Mouse (Mus musculus) layer of hippocampus, adult 8-10 months (tissue): ENCODE data around the gene Serbp1. TPM values are rescaled to one million over a fixed set of nuclear protein-coding genes. Genes with fewer than 3 reads are reported as not detected.

Source experiments
- DNase-seq, 2 experiments: peaks; one replicate each; pipeline ENCODE4 v3.0.0; 2022; ENCODE audit warnings: low spot score in 2 of 2
- total RNA-seq, 4 experiments: library from RNA; stranded (reverse); gene quantifications; 2 replicates each; pipeline ENCODE4 v1.2.4; 2022

The Serbp1 gene
- total RNA-seq, 4 experiments from 2014 or later, result 145 to 214 (median 181) TPM

GRCm38 (mm10) chr6:67230950-67231349 is 7.0 kb upstream of the Serbp1 start:
- DNase-seq, result no peak

GRCm38 (mm10) chr6:67235649-67236048 is 2.3 kb upstream of the Serbp1 start:
- DNase-seq, result no peak

- DNase-seq, result no peak
Observed at GRCm38 (mm10) chr6:67236491-67237234, 1.3 kb upstream of the Serbp1 start.

DNA sequence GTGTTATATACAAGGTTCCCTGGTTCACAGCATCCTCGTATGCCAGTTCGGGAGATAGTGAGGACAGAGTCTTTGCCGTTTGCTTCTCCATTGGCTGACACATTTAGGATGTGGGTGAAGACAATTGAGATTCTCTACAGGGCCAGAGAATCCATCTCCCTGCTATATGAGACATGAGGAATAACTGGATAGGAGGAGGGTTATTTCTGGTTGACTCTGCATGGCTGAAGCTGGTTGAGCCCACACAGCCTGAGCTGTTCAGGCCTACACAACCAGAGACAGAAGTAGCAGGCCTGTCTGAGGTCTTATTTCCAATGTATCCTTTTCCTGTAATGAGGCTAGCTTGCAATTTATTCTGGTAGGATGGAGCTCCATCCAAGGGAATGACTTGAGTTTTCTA is 3.3 kb downstream of the Serbp1 start:
- no peak for DNase-seq

DNA sequence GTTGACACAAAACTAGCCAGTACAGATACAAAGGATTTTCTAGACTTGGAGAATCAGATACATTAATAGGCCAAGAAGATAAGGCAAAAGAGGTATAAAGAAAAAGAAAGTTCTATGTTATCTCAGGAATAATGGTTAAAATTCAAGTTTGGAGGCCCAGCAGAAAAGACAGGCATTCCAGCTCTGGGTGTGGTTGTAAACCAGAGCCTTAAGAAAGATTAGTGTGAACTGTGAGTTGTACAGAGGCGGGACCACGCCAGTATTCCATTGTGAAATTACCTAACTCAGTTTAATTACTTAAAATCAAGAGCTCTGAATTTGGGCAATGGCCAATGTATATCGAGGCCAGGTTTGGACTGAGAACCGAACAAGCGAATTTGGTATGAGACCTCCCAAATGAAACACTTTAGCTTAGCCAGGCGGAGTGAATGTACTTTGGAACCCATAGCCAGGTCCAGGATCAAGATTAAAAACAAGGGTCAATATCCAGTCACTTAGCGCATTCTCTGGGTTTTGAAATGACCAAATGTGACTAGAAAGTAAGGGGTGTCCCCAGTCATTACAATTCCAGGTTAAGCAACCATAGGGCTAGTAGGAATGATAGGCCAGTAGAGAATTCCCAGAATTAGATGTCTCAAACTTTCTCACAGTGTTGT is 5.9 kb downstream of the Serbp1 start:
- DNase-seq, result no peak

DNA sequence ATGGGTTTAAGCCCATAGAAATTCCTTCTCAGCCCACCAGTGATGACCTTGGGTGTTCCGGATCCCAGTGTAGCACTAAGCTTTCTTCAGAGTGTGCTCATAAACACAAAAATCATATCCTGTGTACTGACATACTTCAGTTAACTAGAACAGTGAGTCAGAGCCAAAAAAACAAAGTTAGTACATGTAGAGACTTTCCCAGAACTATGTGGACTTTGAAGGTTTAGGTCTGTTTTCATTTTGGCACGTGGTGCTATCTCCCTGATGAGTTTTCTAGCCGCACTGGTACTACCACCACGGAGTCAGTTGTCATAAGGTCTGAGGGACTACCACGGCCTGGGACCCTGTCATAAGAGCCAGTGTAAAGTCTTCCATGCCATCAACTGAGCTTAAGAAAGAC is 6.5 kb downstream of the Serbp1 start:
- no peak for DNase-seq

DNA sequence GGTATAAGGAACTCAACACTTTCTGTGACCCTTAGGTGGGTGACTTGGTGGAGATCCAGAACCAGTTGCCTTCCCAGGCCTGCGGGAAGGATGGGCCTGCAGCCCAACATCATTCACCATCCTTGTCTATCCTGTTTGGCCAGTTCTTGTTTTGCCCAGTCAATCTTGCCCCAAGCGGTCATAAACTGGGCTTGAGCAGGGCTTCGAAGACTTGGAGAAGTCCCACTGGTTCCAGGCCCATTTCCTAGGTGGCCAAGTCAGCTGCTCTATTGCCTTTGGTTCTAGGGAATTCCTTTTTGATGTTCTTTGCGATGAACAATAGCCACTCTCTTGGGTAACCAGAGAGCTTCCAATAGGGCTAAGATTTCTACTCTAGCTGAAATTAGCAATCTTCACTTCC is 13.1 kb downstream of the Serbp1 start:
- no peak for DNase-seq

DNA sequence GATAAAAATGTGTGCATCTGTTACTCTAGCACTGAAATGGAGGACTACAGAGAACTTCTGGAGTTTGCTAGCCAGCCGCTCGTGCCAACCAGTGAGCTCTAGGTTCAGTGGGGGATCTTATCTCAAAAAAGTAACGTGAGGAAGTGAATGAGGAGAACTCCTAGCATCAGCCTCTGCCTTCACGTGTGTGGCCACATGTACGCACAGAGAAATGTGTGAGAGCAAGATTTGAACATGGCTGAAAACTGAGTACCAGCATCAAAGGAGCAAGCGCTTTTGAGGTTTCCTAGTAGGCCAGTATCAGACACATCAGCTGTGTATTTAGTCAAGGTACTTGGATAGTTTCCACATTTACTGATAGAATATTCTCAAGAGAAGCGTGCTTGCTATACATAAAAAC is 27.0 kb downstream of the Serbp1 start:
- no peak for DNase-seq

DNA sequence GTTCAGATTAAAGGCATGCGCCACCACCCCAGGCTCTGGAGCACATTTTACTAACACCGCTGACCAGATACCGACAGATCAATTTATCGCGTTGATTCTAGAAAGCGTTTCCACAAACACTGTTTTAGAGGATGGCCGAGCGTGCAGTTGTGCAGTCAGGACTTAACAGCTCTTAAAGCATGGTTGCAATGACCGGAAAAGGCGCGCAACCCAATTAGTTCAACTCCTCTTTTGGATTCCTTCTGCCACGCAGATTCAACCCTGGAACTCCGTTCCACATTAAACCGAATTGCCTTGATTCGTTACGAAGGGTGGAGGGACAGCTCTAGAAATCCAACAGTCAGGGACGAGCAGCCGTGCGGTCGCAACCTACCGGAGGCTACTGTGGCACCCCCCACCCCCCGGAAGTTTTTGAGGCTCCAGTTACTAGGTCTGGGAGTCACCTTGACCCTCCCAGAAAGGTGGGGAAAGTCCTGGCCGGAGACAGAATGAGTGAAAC is 28.2 kb downstream of the Serbp1 start:
- peak; percentile 28 to 29 for DNase-seq

DNA sequence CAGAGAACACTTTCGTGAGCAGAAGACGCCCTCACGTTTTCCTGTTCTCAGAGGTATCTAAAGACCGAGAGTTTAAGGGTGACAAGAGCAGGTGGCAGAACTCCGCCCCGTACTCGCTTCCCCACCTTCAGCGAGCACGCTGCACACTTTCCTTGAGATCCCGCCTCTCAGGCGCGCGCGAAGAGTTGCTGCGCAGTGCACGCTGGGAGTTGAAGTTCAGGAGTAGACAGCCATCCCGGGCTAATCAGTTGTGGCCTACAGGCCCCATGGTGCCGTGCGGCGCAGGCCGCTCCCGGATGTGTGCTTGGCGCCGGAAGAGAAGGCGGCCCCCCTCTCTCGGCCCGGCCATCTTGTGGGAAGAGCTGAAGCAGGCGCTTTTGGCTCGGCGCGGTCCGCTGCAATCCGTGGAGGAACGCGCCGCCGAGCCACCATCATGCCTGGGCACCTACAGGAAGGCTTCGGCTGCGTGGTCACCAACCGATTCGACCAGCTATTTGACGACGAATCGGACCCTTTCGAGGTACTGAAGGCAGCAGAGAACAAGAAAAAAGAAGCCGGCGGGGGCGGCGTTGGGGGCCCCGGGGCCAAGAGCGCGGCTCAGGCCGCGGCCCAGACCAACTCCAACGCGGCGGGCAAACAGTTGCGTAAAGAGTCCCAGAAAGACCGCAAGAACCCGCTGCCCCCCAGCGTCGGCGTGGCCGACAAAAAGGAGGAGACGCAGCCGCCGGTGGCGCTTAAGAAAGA is 28.9 kb downstream of the Serbp1 start:
- DNase-seq, result peak; percentile 97

- peak; percentile 10 to 14 for DNase-seq
Observed at GRCm38 (mm10) chr6:67267408-67268244, 29.6 kb downstream of the Serbp1 start.

DNA sequence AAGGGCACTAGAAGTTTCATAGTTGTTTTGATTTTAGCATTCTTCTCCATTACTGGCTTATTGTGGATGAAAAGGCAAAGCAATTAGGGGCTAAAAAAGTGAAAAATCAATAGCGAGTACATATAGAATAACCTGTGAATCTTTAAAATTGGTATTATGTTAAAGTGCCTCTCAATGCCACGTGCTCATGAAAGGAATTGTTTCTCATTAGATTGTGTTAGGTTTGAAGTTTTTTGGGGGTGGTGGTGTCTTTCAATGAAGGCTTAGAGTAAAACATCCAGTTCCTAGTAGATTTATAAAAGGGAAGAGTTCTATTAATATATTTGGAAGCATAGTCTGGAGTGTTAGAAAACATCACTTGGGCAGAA is 30.3 kb downstream of the Serbp1 start:
- DNase-seq, result no peak

DNA sequence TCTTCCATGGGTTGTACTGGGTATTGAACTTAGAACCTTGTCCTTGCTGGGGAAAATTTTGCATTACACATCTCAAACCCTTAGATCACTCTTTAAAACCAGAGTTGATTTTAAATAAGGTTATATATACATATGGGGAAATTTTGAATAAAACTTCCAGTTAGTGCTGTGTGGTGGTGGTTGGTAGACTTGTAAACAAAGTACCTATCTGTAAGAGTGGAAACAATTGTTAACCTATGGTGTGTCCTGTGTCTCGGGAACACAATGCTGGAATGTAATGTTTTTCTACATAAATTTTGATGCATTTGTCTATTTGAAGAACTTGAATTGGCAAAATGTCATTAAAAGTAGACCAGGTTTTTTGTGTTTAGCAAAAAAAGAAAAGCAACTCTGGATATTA is 31.0 kb downstream of the Serbp1 start:
- no peak for DNase-seq

DNA sequence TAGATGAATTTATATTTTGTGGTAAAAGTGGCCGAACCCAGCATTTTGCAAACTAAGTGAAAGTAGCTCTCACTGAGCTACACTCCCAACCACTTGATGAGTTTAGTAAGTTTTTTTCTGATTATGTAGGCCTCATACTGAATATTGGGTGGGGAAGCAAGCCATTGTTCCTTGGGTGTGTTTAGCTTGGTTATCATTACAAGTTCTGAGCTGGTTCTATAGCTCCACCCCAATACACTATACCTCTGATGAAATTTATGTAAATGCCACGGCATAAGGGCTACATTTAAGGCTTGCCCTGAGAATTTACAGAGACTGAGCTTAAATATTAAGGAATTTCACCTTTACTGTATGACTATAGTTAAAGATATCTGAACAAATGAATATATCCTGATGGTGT is 31.5 kb downstream of the Serbp1 start:
- DNase-seq, result no peak

GRCm38 (mm10) chr6:67277944-67278343 is 40.0 kb downstream of the Serbp1 start:
- DNase-seq, result no peak

- no peak for DNase-seq
Observed at GRCm38 (mm10) chr6:67281614-67282197, 43.7 kb downstream of the Serbp1 start.

- no peak for DNase-seq
Observed at GRCm38 (mm10) chr6:67282897-67283296, 44.9 kb downstream of the Serbp1 start.

GRCm38 (mm10) chr6:67292042-67292623 is 54.2 kb downstream of the Serbp1 start:
- DNase-seq, result no peak

DNA sequence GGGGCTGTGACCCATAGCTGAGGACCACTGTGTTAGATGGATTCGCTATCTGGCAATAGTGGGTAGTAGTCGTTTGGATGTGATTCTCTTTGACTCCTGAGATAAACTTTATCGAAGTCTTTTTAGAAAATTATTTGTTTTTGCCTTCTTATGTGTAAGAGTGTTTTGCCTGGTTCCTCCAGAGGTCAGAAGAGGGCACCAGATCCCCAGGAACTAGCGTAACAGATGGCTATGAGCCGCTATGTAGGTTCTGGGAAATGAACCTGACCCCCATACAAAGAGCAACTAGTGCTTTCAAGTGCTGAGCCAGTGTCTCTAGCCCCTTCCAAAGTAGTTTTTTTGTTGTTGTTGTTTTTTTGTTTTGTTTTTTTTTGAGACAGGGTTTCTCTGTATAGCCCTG is 58.1 kb downstream of the Serbp1 start:
- no peak for DNase-seq

DNA sequence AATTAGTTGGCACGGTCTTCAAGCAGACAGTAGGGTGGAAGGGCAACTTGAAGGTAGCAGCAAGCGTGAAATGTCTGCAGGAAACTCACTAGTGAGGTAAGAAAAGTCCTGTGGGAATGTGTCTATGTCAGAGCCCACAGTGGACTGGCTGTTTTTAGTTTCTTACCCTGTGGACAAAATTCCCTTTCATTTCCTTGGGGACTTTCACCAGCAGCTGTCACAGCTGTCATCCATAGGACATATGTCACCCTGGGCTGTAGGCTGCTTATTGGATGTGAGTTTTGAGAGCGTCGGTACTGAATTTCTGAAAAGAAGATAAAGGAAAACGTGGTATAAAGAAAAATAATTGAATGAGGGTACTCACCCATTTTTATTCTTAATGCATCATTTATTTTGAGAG is 60.8 kb downstream of the Serbp1 start:
- DNase-seq, result no peak

DNA sequence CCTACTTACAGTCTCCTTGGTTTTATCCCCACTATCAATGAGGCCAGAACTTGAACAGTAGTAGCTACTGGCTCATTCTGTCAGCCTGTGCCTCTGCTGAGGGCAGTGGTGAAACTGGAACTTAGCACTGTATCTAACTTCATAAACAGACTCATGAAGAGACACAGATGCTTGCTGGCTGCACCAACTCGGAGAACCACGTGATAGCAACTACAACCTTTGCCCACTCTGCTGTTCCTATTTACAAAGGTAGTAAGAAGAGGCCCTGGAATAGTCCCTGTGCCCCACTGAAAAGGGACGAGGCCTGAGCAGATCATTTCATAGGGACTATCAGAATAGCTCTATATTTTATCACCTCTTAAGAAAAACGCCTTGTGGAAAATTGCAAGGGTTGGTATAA is 62.3 kb downstream of the Serbp1 start:
- no peak for DNase-seq
